Mouse (Mus musculus): Measurements from ENCODE around the gene Crxos. TPM values are rescaled to one million over a fixed set of nuclear protein-coding genes. Genes with fewer than 3 reads are reported as not detected.

Gene Crxos
- total RNA-seq, 4 experiments from 2014 or later, result 0.23 TPM; not detected in 3

Other genes with a start within 250 kb of the Crxos start
- not detected for gene Obox3, start 242.7 kb upstream of the Crxos start, total RNA-seq (2022)
- not detected for gene Obox5, start 132.5 kb upstream of the Crxos start, total RNA-seq (2022)
- gene Obox6, start 42.9 kb upstream of the Crxos start, total RNA-seq (2022), result not detected
- gene Crx, start 2.6 kb upstream of the Crxos start, total RNA-seq (2022), result not detected
- 1,000 to 10,000 TPM; 1,057 to 1,355 (median 1,220) TPM for gene Selenow, start 39.8 kb downstream of the Crxos start, total RNA-seq (2022)
- 100 to 1,000 TPM; 103 to 147 (median 122) TPM for gene Nop53, start 63.5 kb downstream of the Crxos start, total RNA-seq (2022)
- gene Ehd2, start 85.0 kb downstream of the Crxos start, total RNA-seq (2022), result 10 to 100 TPM in 1 of 4 experiments, 1 to 10 TPM in 3; 6.3 to 10.3 (median 8.7) TPM
- 10 to 100 TPM; 15.4 to 20.0 (median 17.2) TPM for gene Bicra, start 165.3 kb downstream of the Crxos start, total RNA-seq (2022)
- under 1 TPM; 0.67 to 0.98 (median 0.84) TPM for gene Zfp541, start 179.2 kb downstream of the Crxos start, total RNA-seq (2022)
- gene Napa, start 215.8 kb downstream of the Crxos start, total RNA-seq (2022), result 100 to 1,000 TPM; 289 to 306 (median 297) TPM
- gene Kptn, start 237.3 kb downstream of the Crxos start, total RNA-seq (2022), result 10 to 100 TPM; 35.4 to 47.0 (median 41.5) TPM
- gene Slc8a2, start 247.2 kb downstream of the Crxos start, total RNA-seq (2022), result 100 to 1,000 TPM; 237 to 262 (median 255) TPM